Mouse (Mus musculus): ENCODE data around the gene Magi2. TPM values are rescaled to one million over a fixed set of nuclear protein-coding genes. Genes with fewer than 3 reads are reported as not detected.

The Magi2 gene
- polyA plus RNA-seq, 1 experiment, result 0.48 TPM

- Histone ChIP-seq H3K27me3 (ENCODE audit: control insufficient read depth, insufficient read depth, insufficient read length) (no peaks in the 10 kb centered on the region), H3K36me3 (ENCODE audit: control insufficient read depth, insufficient read depth) (no peaks in the 10 kb centered on the region), H3ac (ENCODE audit: control insufficient read depth, insufficient read length) (no peak overlapping the region), H3K4me2 (ENCODE audit: low read depth) (no peak overlapping the region), H3K4me3 (no peak overlapping the region), H3K79me2 (ENCODE audit: control insufficient read depth, insufficient read depth) (no peaks in the 10 kb centered on the region)
- TF ChIP-seq POLR2A (IDR thresholded peaks at IDR 0.05; ENCODE audit: insufficient read length, low read depth), result no peak
- no peak for TF ChIP-seq POLR2AphosphoS2 (IDR thresholded peaks at IDR 0.05; ENCODE audit: insufficient read length, low read depth)
- no peak for TF ChIP-seq REST (IDR thresholded peaks at IDR 0.05; ENCODE audit: insufficient read depth, insufficient read length)
- TF ChIP-seq MYOG (IDR thresholded peaks at IDR 0.05; ENCODE audit: control insufficient read depth in 1 of 3, insufficient read depth in 1 of 3, insufficient read length in 2 of 3, low read depth in 2 of 3), result no peak
- no peak for TF ChIP-seq TCF3 (IDR thresholded peaks at IDR 0.05; ENCODE audit: insufficient read length, low read depth)
- TF ChIP-seq SRF (IDR thresholded peaks at IDR 0.05; ENCODE audit: control insufficient read depth, insufficient read length, low read depth), result no peak
- TF ChIP-seq MAX (IDR thresholded peaks at IDR 0.05; ENCODE audit: low read depth), result no peak
- no peak for TF ChIP-seq USF1 (IDR thresholded peaks at IDR 0.05; ENCODE audit: low read depth)
- no peak for TF ChIP-seq CEBPB (IDR thresholded peaks at IDR 0.05; ENCODE audit: insufficient read depth, poor library complexity, severe bottlenecking)
- TF ChIP-seq TCF12 (IDR thresholded peaks at IDR 0.05; ENCODE audit: insufficient read depth, poor library complexity, severe bottlenecking), result no peak
- no peak for TF ChIP-seq MYOD1 (IDR thresholded peaks at IDR 0.05; ENCODE audit: control insufficient read depth in 1 of 3, insufficient read length in 2 of 3, low read depth in 2 of 3)
- TF ChIP-seq E2F4 (IDR thresholded peaks at IDR 0.05; ENCODE audit: insufficient read depth), result no peak
Observed at GRCm38 (mm10) chr5:19633976-19634375, 407.1 kb downstream of the Magi2 start.

- TF ChIP-seq MYOD1 (IDR thresholded peaks at IDR 0.05; ENCODE audit: control insufficient read depth in 1 of 3, insufficient read length in 2 of 3, low read depth in 2 of 3), result no peak
- TF ChIP-seq POLR2AphosphoS2 (IDR thresholded peaks at IDR 0.05; ENCODE audit: insufficient read length, low read depth), result no peak
- TF ChIP-seq POLR2A (IDR thresholded peaks at IDR 0.05; ENCODE audit: insufficient read length, low read depth), result no peak
- no peak for TF ChIP-seq USF1 (IDR thresholded peaks at IDR 0.05; ENCODE audit: low read depth)
- no peak for TF ChIP-seq TCF3 (IDR thresholded peaks at IDR 0.05; ENCODE audit: insufficient read length, low read depth)
- no peak for TF ChIP-seq CEBPB (IDR thresholded peaks at IDR 0.05; ENCODE audit: insufficient read depth, poor library complexity, severe bottlenecking)
- TF ChIP-seq E2F4 (IDR thresholded peaks at IDR 0.05; ENCODE audit: insufficient read depth), result no peak
- TF ChIP-seq SRF (IDR thresholded peaks at IDR 0.05; ENCODE audit: control insufficient read depth, insufficient read length, low read depth), result no peak
- TF ChIP-seq MAX (IDR thresholded peaks at IDR 0.05; ENCODE audit: low read depth), result no peak
- TF ChIP-seq MYOG (IDR thresholded peaks at IDR 0.05; ENCODE audit: control insufficient read depth in 1 of 3, insufficient read depth in 1 of 3, insufficient read length in 2 of 3, low read depth in 2 of 3), result no peak
- TF ChIP-seq REST (IDR thresholded peaks at IDR 0.05; ENCODE audit: insufficient read depth, insufficient read length), result no peak
- Histone ChIP-seq H3K4me2 (ENCODE audit: low read depth) (no peak overlapping the region), H3K27me3 (ENCODE audit: control insufficient read depth, insufficient read depth, insufficient read length) (no peaks in the 10 kb centered on the region), H3K4me3 (no peak overlapping the region), H3K79me2 (ENCODE audit: control insufficient read depth, insufficient read depth) (no peaks in the 10 kb centered on the region), H3K36me3 (ENCODE audit: control insufficient read depth, insufficient read depth) (no peaks in the 10 kb centered on the region), H3ac (ENCODE audit: control insufficient read depth, insufficient read length) (no peak overlapping the region)
Observed at GRCm38 (mm10) chr5:19637789-19638188, 411.0 kb downstream of the Magi2 start.

- H3ac ChIP-seq (ENCODE audit: control insufficient read depth, insufficient read length), result no peak overlapping the region
- H3K27me3 ChIP-seq (ENCODE audit: control insufficient read depth, insufficient read depth, insufficient read length), result no peaks in the 10 kb centered on the region
- no peak overlapping the region for H3K4me2 ChIP-seq (ENCODE audit: low read depth)
- TF ChIP-seq POLR2AphosphoS2 (IDR thresholded peaks at IDR 0.05; ENCODE audit: insufficient read length, low read depth) (no peak), E2F4 (IDR thresholded peaks at IDR 0.05; ENCODE audit: insufficient read depth) (no peak), POLR2A (IDR thresholded peaks at IDR 0.05; ENCODE audit: insufficient read length, low read depth) (no peak), SRF (IDR thresholded peaks at IDR 0.05; ENCODE audit: control insufficient read depth, insufficient read length, low read depth) (no peak), CEBPB (IDR thresholded peaks at IDR 0.05; ENCODE audit: insufficient read depth, poor library complexity, severe bottlenecking) (no peak), REST (IDR thresholded peaks at IDR 0.05; ENCODE audit: insufficient read depth, insufficient read length) (no peak), TCF3 (IDR thresholded peaks at IDR 0.05; ENCODE audit: insufficient read length, low read depth) (no peak), MYOG (IDR thresholded peaks at IDR 0.05; ENCODE audit: control insufficient read depth in 1 of 3, insufficient read depth in 1 of 3, insufficient read length in 2 of 3, low read depth in 2 of 3) (no peak), MAX (IDR thresholded peaks at IDR 0.05; ENCODE audit: low read depth) (no peak), USF1 (IDR thresholded peaks at IDR 0.05; ENCODE audit: low read depth) (no peak), TCF12 (IDR thresholded peaks at IDR 0.05; ENCODE audit: insufficient read depth, poor library complexity, severe bottlenecking) (no peak), MYOD1 (IDR thresholded peaks at IDR 0.05; ENCODE audit: control insufficient read depth in 1 of 3, insufficient read length in 2 of 3, low read depth in 2 of 3) (no peak)
- no peak overlapping the region for H3K4me3 ChIP-seq
- no peaks in the 10 kb centered on the region for H3K36me3 ChIP-seq (ENCODE audit: control insufficient read depth, insufficient read depth)
- H3K79me2 ChIP-seq (ENCODE audit: control insufficient read depth, insufficient read depth), result no peaks in the 10 kb centered on the region
Observed at GRCm38 (mm10) chr5:19655986-19656385, 429.1 kb downstream of the Magi2 start.

GRCm38 (mm10) chr5:19666416-19666815, 439.6 kb downstream of the Magi2 start:
- Histone ChIP-seq H3K4me2 (ENCODE audit: low read depth) (no peak overlapping the region), H3K36me3 (ENCODE audit: control insufficient read depth, insufficient read depth) (no peaks in the 10 kb centered on the region), H3ac (ENCODE audit: control insufficient read depth, insufficient read length) (no peak overlapping the region), H3K4me3 (no peak overlapping the region), H3K79me2 (ENCODE audit: control insufficient read depth, insufficient read depth) (no peaks in the 10 kb centered on the region), H3K27me3 (ENCODE audit: control insufficient read depth, insufficient read depth, insufficient read length) (no peaks in the 10 kb centered on the region)
- TF ChIP-seq CEBPB (IDR thresholded peaks at IDR 0.05; ENCODE audit: insufficient read depth, poor library complexity, severe bottlenecking), result no peak
- no peak for TF ChIP-seq SRF (IDR thresholded peaks at IDR 0.05; ENCODE audit: control insufficient read depth, insufficient read length, low read depth)
- TF ChIP-seq MAX (IDR thresholded peaks at IDR 0.05; ENCODE audit: low read depth), result no peak
- TF ChIP-seq TCF3 (IDR thresholded peaks at IDR 0.05; ENCODE audit: insufficient read length, low read depth), result no peak
- TF ChIP-seq POLR2A (IDR thresholded peaks at IDR 0.05; ENCODE audit: insufficient read length, low read depth), result no peak
- no peak for TF ChIP-seq REST (IDR thresholded peaks at IDR 0.05; ENCODE audit: insufficient read depth, insufficient read length)
- TF ChIP-seq TCF12 (IDR thresholded peaks at IDR 0.05; ENCODE audit: insufficient read depth, poor library complexity, severe bottlenecking), result no peak
- TF ChIP-seq USF1 (IDR thresholded peaks at IDR 0.05; ENCODE audit: low read depth), result no peak
- no peak for TF ChIP-seq POLR2AphosphoS2 (IDR thresholded peaks at IDR 0.05; ENCODE audit: insufficient read length, low read depth)
- no peak for TF ChIP-seq MYOD1 (IDR thresholded peaks at IDR 0.05; ENCODE audit: control insufficient read depth in 1 of 3, insufficient read length in 2 of 3, low read depth in 2 of 3)
- TF ChIP-seq E2F4 (IDR thresholded peaks at IDR 0.05; ENCODE audit: insufficient read depth), result no peak
- TF ChIP-seq MYOG (IDR thresholded peaks at IDR 0.05; ENCODE audit: control insufficient read depth in 1 of 3, insufficient read depth in 1 of 3, insufficient read length in 2 of 3, low read depth in 2 of 3), result no peak

Data from myocyte (in vitro differentiated cells).